Mouse (Mus musculus) left cerebral cortex, adult 11 months (tissue): ENCODE data around the gene Gga2.

Experiments used
- DNase-seq: peaks from one replicate; pipeline ENCODE4 v3.0.0; 2022; ENCODE audit warnings: low spot score

Gga2 gene

GRCm38 (mm10) chr7:122000396-122000795, 20.6 kb downstream of the Gga2 start:
- no peak for DNase-seq

GRCm38 (mm10) chr7:121995961-121996360, 25.1 kb downstream of the Gga2 start:
- DNase-seq: no peak

- DNase-seq: peak; percentile 86
Measured at GRCm38 (mm10) chr7:121981307-121981871, 39.6 kb downstream of the Gga2 start, which contains the start of gene Cog7. TSS of gene Cog7 (minus strand) at chr7:121981711.

- DNase-seq: no peak
Measured at GRCm38 (mm10) chr7:121975031-121975430, 46.0 kb downstream of the Gga2 start.

- DNase-seq: no peak
Measured at GRCm38 (mm10) chr7:121971698-121972097, 49.3 kb downstream of the Gga2 start.

- no peak for DNase-seq
Measured at GRCm38 (mm10) chr7:121970250-121970649, 50.8 kb downstream of the Gga2 start.

- no peak for DNase-seq
Measured at GRCm38 (mm10) chr7:121968816-121969215, 52.2 kb downstream of the Gga2 start.

- no peak for DNase-seq
Measured at GRCm38 (mm10) chr7:121968242-121968641, 52.8 kb downstream of the Gga2 start.

GRCm38 (mm10) chr7:121966169-121966568, 54.9 kb downstream of the Gga2 start:
- no peak for DNase-seq

GRCm38 (mm10) chr7:121963883-121964398, 57.1 kb downstream of the Gga2 start:
- DNase-seq: peak; percentile 37

- no peak for DNase-seq
Measured at GRCm38 (mm10) chr7:121962571-121962959, 58.5 kb downstream of the Gga2 start.

- DNase-seq: no peak
Measured at GRCm38 (mm10) chr7:121961913-121962570, 59.0 kb downstream of the Gga2 start.

GRCm38 (mm10) chr7:121955802-121956201, 65.2 kb downstream of the Gga2 start:
- no peak for DNase-seq

- DNase-seq: no peak
Measured at GRCm38 (mm10) chr7:121954891-121955669, 65.9 kb downstream of the Gga2 start.

- DNase-seq: no peak
Measured at GRCm38 (mm10) chr7:121947513-121947912, 73.5 kb downstream of the Gga2 start.

GRCm38 (mm10) chr7:121946196-121946595, 74.8 kb downstream of the Gga2 start:
- no peak for DNase-seq

GRCm38 (mm10) chr7:121942371-121942770, 78.7 kb downstream of the Gga2 start:
- no peak for DNase-seq

- DNase-seq: no peak
Measured at GRCm38 (mm10) chr7:121941640-121942039, 79.4 kb downstream of the Gga2 start.

GRCm38 (mm10) chr7:121941016-121941415, 80.0 kb downstream of the Gga2 start:
- no peak for DNase-seq

- peak; percentile 58 for DNase-seq
Measured at GRCm38 (mm10) chr7:121939729-121940128, 81.3 kb downstream of the Gga2 start.

GRCm38 (mm10) chr7:121939244-121939643, 81.8 kb downstream of the Gga2 start:
- DNase-seq: no peak

- DNase-seq: no peak
Measured at GRCm38 (mm10) chr7:121938124-121938891, 82.7 kb downstream of the Gga2 start.
